Mouse (Mus musculus): ENCODE measurements at regions not wholly inside any gene's neighbourhood (a gene's known extent, or its start where the extent isn't known, plus 50 kb on each side); places are given as distances from the start of the nearest gene placed in this dataset.
"Not testable (repeated sequence)": the region's sequence is repeated elsewhere in the genome, so short reads cannot be mapped to it uniquely, and the experiment has no call there.

DNA sequence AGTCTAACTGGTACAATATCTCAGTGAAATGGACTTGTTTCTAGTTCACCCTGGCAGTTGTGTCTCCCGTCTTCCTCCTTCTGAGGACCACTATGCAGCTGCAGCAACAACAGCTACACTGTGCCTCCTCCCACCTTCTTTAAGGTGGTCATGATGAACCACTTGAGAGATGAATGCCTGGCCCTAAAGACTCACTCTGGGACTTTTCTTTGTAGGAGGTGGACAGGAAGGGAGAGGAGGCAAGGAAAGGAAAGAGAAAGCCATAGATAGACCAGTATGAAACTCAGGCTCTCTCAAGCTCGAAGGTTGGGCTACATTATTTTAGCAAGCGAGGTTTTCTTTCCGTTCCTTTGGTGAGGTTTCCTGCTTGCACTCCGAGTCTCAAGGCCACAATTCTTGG is 285.4 kb downstream of the Adgb start:
- Histone ChIP-seq H3K4me3 (ENCODE audit: low read depth, low read length) (no peak overlapping the region), H3K9ac (replicated peaks; ENCODE audit: low read depth) (no peak overlapping the region), H3K27ac (ENCODE audit: low read length) (no peak overlapping the region), H3K9me3 (ENCODE audit: low read length) (no peaks in the 10 kb centered on the region), H3K36me3 (ENCODE audit: insufficient read depth, low read length) (no peaks in the 10 kb centered on the region), H3K27me3 (replicated peaks; ENCODE audit: insufficient read depth, low read length) (no peaks in the 10 kb centered on the region), H3K4me2 (replicated peaks; ENCODE audit: low read depth, low read length) (no peak overlapping the region), H3K4me1 (ENCODE audit: insufficient read depth, low read depth, low read length) (no peaks in the 10 kb centered on the region)
- TF ChIP-seq CTCF (IDR thresholded peaks at IDR 0.05): no peak
- no peak for TF ChIP-seq EP300 (IDR thresholded peaks at IDR 0.05)
- WGBS: 66% methylated on average over 5 of the region's 5 CpGs
- ATAC-seq (no peak), DNase-seq (ENCODE audit: low spot score) (no peak)

DNA sequence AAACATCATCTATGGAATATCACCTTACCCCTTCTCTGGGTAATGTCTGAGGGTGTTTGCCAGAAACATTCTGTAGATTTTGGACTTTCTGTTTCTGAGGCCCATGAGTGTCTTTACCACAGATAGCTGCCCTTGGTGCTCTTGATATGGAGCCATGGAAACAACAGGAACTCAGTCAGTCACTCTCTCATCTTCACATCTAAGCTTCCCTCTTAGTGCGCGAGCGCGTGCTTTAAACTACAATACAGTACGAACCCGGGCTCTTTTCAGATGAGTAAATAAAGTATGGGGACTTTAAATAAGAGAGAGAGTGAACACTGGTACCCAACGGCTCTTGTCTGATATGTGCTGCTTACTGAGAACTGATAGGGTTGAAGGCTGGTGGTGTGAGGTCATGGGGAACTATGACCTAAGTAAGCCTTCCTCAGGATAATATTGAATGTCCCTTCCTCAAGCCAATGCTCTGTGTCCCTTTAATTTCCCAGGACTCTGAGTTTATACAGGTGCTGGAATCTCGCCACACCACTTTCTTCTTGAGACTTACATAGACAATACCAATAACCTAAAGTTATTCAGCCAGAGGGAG is 284.5 kb upstream of the Stxbp5 start:
- no peaks in the 10 kb centered on the region for H3K4me1 ChIP-seq (ENCODE audit: insufficient read depth, low read depth, low read length)
- no peaks in the 10 kb centered on the region for H3K27me3 ChIP-seq (replicated peaks; ENCODE audit: insufficient read depth, low read length)
- ATAC-seq (no peak), DNase-seq (ENCODE audit: low spot score) (no peak)
- no peaks in the 10 kb centered on the region for H3K9me3 ChIP-seq (ENCODE audit: low read length)
- no peaks in the 10 kb centered on the region for H3K36me3 ChIP-seq (ENCODE audit: insufficient read depth, low read length)
- H3K4me3 ChIP-seq (ENCODE audit: low read depth, low read length): no peak overlapping the region
- H3K9ac ChIP-seq (replicated peaks; ENCODE audit: low read depth): no peak overlapping the region
- TF ChIP-seq CTCF (IDR thresholded peaks at IDR 0.05) (no peak), EP300 (IDR thresholded peaks at IDR 0.05) (no peak)
- 71% methylated on average over 8 of the region's 8 CpGs for WGBS
- H3K4me2 ChIP-seq (replicated peaks; ENCODE audit: low read depth, low read length): no peak overlapping the region
- no peak overlapping the region for H3K27ac ChIP-seq (ENCODE audit: low read length)

DNA sequence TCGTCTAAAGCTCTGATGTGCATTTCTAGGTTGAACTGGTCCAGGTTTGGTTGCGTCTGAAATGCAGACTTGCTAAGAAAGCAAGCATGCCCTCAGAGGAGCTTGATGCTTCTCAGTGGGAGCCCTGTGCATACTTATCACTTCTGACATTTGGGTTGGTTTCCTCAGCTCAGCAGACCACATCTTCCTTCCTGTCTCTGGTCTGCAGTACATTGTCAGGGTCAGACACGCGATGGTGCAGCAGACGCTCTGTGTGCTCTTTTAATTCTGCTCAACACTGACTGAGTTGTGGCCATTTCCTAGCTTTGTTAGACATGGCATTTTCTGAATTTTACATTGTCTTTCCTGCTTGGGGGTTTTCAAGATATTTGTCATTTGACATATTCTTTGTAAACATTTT is 283.5 kb upstream of the Stxbp5 start:
- no peak for DNase-seq (ENCODE audit: low spot score)
- TF ChIP-seq CTCF (IDR thresholded peaks at IDR 0.05) (no peak), EP300 (IDR thresholded peaks at IDR 0.05) (0 out of 2 replicates have a peak, but pooled peaks have one; percentile 14)
- 46% methylated on average over 5 of the region's 5 CpGs for WGBS
- Histone ChIP-seq H3K4me3 (ENCODE audit: low read depth, low read length) (no peak overlapping the region), H3K9ac (replicated peaks; ENCODE audit: low read depth) (no peak overlapping the region), H3K4me1 (ENCODE audit: insufficient read depth, low read depth, low read length) (no peaks in the 10 kb centered on the region), H3K4me2 (replicated peaks; ENCODE audit: low read depth, low read length) (0 out of 2 replicates have a peak overlapping the region, but pooled peaks have one; percentile 11), H3K36me3 (ENCODE audit: insufficient read depth, low read length) (no peaks in the 10 kb centered on the region), H3K9me3 (ENCODE audit: low read length) (no peaks in the 10 kb centered on the region), H3K27ac (ENCODE audit: low read length) (no peak overlapping the region), H3K27me3 (replicated peaks; ENCODE audit: insufficient read depth, low read length) (no peaks in the 10 kb centered on the region)
- no peak for ATAC-seq

- H3K9ac ChIP-seq (replicated peaks; ENCODE audit: low read depth); H3K27me3 ChIP-seq (replicated peaks; ENCODE audit: insufficient read depth, low read length); H3K36me3 ChIP-seq (ENCODE audit: insufficient read depth, low read length); H3K4me2 ChIP-seq (replicated peaks; ENCODE audit: low read depth, low read length); DNase-seq (ENCODE audit: low spot score); H3K4me1 ChIP-seq (ENCODE audit: insufficient read depth, low read depth, low read length); H3K27ac ChIP-seq (ENCODE audit: low read length); ATAC-seq; H3K9me3 ChIP-seq (ENCODE audit: low read length); H3K4me3 ChIP-seq (ENCODE audit: low read depth, low read length): not testable (repeated sequence)
- 87% methylated on average over 3 of the region's 3 CpGs for WGBS
These were observed 276.2 kb upstream of the Stxbp5 start for GRCm38 (mm10) chr10:10177037-10177436.

Measured in lung, postnatal 0 days (tissue).